Mouse (Mus musculus) liver, postnatal 0 days (tissue): ENCODE measurements at regions not wholly inside any gene's neighbourhood (a gene's known extent, or its start where the extent isn't known, plus 50 kb on each side); places are given as distances from the start of the nearest gene placed in this dataset.

Experiments used
- ATAC-seq: fragments of 200-750 bp; cut with Nextera tagmentation; 2 replicates; pipeline ENCODE4 v1.8.0; 2017; ENCODE audit warnings: mild to moderate bottlenecking, moderate library complexity
- DNase-seq: peaks from one replicate; pipeline ENCODE4 v3.0.0-alpha.2; 2016
- H3K27ac ChIP-seq: fragments of 300-500 bp; sonication (generic); 2 replicates; pipeline ENCODE4 v1.5.1; 2014; ENCODE audit warnings: antibody characterized with exemption, moderate library complexity, mild to moderate bottlenecking, low read depth
- H3K27me3 ChIP-seq: fragments of 300-500 bp; sonication (generic); 2 replicates; pipeline ENCODE4 v1.6.1; 2014; ENCODE audit warnings: low read length, control low read depth, mixed read lengths; ENCODE audit not compliant: insufficient read depth
- H3K36me3 ChIP-seq: fragments of 300-500 bp; sonication (generic); replicated peaks from 2 replicates; pipeline ENCODE4 v1.6.1; 2014; ENCODE audit warnings: mild to moderate bottlenecking, control low read depth, low read length, moderate library complexity, mixed read lengths; ENCODE audit not compliant: insufficient read depth
- H3K4me1 ChIP-seq: fragments of 300-500 bp; sonication (generic); 2 replicates; pipeline ENCODE4 v1.6.1; 2014; ENCODE audit warnings: antibody characterized with exemption, mild to moderate bottlenecking, control low read depth; ENCODE audit not compliant: insufficient read depth
- H3K4me2 ChIP-seq: fragments of 300-500 bp; sonication (generic); 2 replicates; pipeline ENCODE4 v1.6.1; 2014; ENCODE audit warnings: low read depth, mild to moderate bottlenecking, low read length, moderate library complexity, mixed read lengths
- H3K4me3 ChIP-seq: fragments of 300-500 bp; sonication (generic); 2 replicates; pipeline ENCODE4 v1.5.1; 2014; ENCODE audit warnings: low read depth, low read length
- H3K9ac ChIP-seq: fragments of 300-500 bp; sonication (generic); replicated peaks from 2 replicates; pipeline ENCODE4 v1.6.1; 2014; ENCODE audit warnings: mild to moderate bottlenecking, moderate library complexity
- H3K9me3 ChIP-seq: fragments of 300-500 bp; sonication (generic); 2 replicates; pipeline ENCODE4 v1.6.1; 2016; ENCODE audit warnings: mild to moderate bottlenecking, control low read depth, low read length, mixed read lengths
- CTCF ChIP-seq: sonication (generic); IDR thresholded peaks from 2 replicates; pipeline ENCODE4 v1.5.1; 2016; ENCODE audit warnings: antibody characterized with exemption, low read depth
- EP300 ChIP-seq: IDR thresholded peaks from 2 replicates; pipeline ENCODE4 v1.6.1; 2016; ENCODE audit warnings: antibody characterized with exemption, low read depth, mild to moderate bottlenecking
- WGBS: fragments of 180-500 bp; shearing (Covaris S2); extraction: QIAGEN DNeasy Blood & Tissue Kit; methylation state at CpG from one replicate; pipeline ENCODE4 v1.1.7; 2014; ENCODE audit not compliant: insufficient replicate concordance; 5-methylcytosine and 5-hydroxymethylcytosine counted together

- Histone ChIP-seq H3K27ac (no peak overlapping the region), H3K9me3 (no peaks in the 10 kb centered on the region), H3K4me2 (no peak overlapping the region), H3K9ac (no peak overlapping the region), H3K36me3 (no peaks in the 10 kb centered on the region), H3K27me3 (no peaks in the 10 kb centered on the region), H3K4me3 (no peak overlapping the region), H3K4me1 (no peaks in the 10 kb centered on the region)
- no peak for DNase-seq
- TF ChIP-seq CTCF = no peak
- peak; percentile 82 for TF ChIP-seq EP300
- WGBS = 45% methylated on average over 3 of the region's 3 CpGs
- ATAC-seq = peak; percentile 65
Observed at GRCm38 (mm10) chr7:119279896-119280661, 95.7 kb upstream of the Gpr139 start.

GRCm38 (mm10) chr7:119272621-119273020 is 88.2 kb upstream of the Gpr139 start:
- H3K4me3 ChIP-seq = no peak overlapping the region
- H3K27me3 ChIP-seq = no peaks in the 10 kb centered on the region
- no peaks in the 10 kb centered on the region for H3K36me3 ChIP-seq
- no peak overlapping the region for H3K27ac ChIP-seq
- no peaks in the 10 kb centered on the region for H3K9me3 ChIP-seq
- no peak overlapping the region for H3K4me2 ChIP-seq
- TF ChIP-seq EP300 = no peak
- 75% methylated on average over 3 of the region's 3 CpGs for WGBS
- no peaks in the 10 kb centered on the region for H3K4me1 ChIP-seq
- ATAC-seq (no peak), DNase-seq (no peak)
- no peak overlapping the region for H3K9ac ChIP-seq

GRCm38 (mm10) chr7:119271427-119271826 is 87.0 kb upstream of the Gpr139 start:
- Histone ChIP-seq H3K9me3 (no peaks in the 10 kb centered on the region), H3K36me3 (no peaks in the 10 kb centered on the region), H3K4me3 (no peak overlapping the region), H3K9ac (no peak overlapping the region), H3K4me1 (no peaks in the 10 kb centered on the region), H3K4me2 (no peak overlapping the region), H3K27ac (no peak overlapping the region), H3K27me3 (no peaks in the 10 kb centered on the region)
- ATAC-seq = no peak
- DNase-seq = no peak
- WGBS = 67% methylated on average over 1 of the region's 1 CpGs
- TF ChIP-seq EP300 = no peak
- TF ChIP-seq CTCF = no peak

GRCm38 (mm10) chr7:119270826-119271420 is 86.5 kb upstream of the Gpr139 start:
- H3K27me3 ChIP-seq = no peaks in the 10 kb centered on the region
- no peak for DNase-seq
- H3K9me3 ChIP-seq = no peaks in the 10 kb centered on the region
- no peak overlapping the region for H3K4me2 ChIP-seq
- H3K9ac ChIP-seq = no peak overlapping the region
- H3K4me3 ChIP-seq = no peak overlapping the region
- WGBS = 57% methylated on average over 8 of the region's 8 CpGs
- H3K27ac ChIP-seq = no peak overlapping the region
- H3K4me1 ChIP-seq = no peaks in the 10 kb centered on the region
- no peak for TF ChIP-seq CTCF
- peak; percentile 80 for TF ChIP-seq EP300
- no peaks in the 10 kb centered on the region for H3K36me3 ChIP-seq
- ATAC-seq = peak; percentile 73

GRCm38 (mm10) chr7:119258222-119258621 is 73.8 kb upstream of the Gpr139 start:
- no peak overlapping the region for H3K9ac ChIP-seq
- WGBS = 57% methylated on average over 3 of the region's 3 CpGs
- no peak overlapping the region for H3K4me2 ChIP-seq
- no peaks in the 10 kb centered on the region for H3K9me3 ChIP-seq
- no peak overlapping the region for H3K27ac ChIP-seq
- no peak for TF ChIP-seq CTCF
- no peak overlapping the region for H3K4me3 ChIP-seq
- H3K4me1 ChIP-seq = no peaks in the 10 kb centered on the region
- DNase-seq = no peak
- ATAC-seq = no peak
- no peaks in the 10 kb centered on the region for H3K27me3 ChIP-seq
- H3K36me3 ChIP-seq = no peaks in the 10 kb centered on the region

GRCm38 (mm10) chr7:119256916-119257315 is 72.5 kb upstream of the Gpr139 start:
- no peaks in the 10 kb centered on the region for H3K9me3 ChIP-seq
- ATAC-seq = no peak
- 83% methylated on average over 3 of the region's 3 CpGs for WGBS

More at GRCm38 (mm10) chr7:119256916-119257315, 72.5 kb upstream of the Gpr139 start:
- Histone ChIP-seq H3K4me2 (no peak overlapping the region), H3K4me3 (no peak overlapping the region), H3K4me1 (no peaks in the 10 kb centered on the region), H3K27me3 (no peaks in the 10 kb centered on the region), H3K36me3 (no peaks in the 10 kb centered on the region), H3K9ac (no peak overlapping the region), H3K27ac (no peak overlapping the region)
- TF ChIP-seq EP300 = no peak
- no peak for TF ChIP-seq CTCF
- DNase-seq = no peak
